Mouse (Mus musculus) lung, postnatal 0 days (tissue): ENCODE measurements around the gene Pcca.

ENCODE experiments used
- CTCF ChIP-seq: IDR thresholded peaks from 2 replicates; pipeline ENCODE4 v1.5.1; 2016; ENCODE audit warnings: antibody characterized with exemption, mild to moderate bottlenecking
- EP300 ChIP-seq: IDR thresholded peaks from 2 replicates; pipeline ENCODE4 v1.6.1; 2016; ENCODE audit warnings: antibody characterized with exemption, mild to moderate bottlenecking, control low read depth

DNA sequence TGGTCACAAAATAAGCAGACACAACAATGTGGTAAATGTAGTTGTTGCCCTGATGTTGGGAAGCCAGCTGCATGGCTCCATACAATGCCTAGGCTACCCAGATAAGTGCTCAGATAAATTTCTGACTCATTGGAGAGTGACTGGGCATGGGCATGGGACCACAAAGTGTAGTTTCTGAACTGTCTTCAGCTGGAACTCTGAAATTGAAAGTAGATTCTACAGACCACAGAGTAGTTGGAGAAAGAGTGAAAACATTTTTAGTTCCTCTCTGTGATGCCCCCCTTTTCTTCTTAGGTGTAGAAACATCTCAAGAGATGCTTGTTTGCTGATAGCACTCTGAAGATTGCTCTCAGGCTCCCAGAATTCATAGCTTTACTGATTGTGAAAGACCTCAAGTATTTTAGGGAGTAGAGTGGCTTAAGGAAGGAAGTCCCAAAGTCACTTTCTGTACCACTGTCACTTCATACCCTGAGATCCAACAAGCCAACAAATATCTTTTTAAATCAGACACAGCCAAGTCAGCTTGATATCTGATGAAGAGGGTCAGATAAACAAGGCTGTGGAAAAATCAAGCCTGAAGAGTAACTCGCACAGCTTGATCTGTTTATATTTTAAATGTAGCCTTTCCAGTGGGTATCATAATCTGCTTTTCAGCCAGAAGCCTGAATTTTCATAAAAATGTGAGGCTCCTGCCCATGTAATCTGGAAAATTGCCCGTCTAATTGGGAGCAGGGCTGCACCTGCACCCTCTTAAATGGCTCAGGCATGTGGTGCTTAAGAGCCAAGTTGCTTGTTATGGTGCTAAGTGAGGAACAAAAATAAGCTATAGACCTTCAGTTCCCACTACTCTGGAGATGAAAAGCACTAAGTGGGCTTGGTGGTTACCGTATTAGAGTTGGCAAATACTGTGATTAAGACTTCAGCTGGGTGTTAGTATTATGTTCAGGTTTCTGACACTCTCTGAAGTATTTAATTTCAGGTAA, 214.0 kb downstream of the Pcca start:
- TF ChIP-seq CTCF: no peak
- TF ChIP-seq EP300: 0 out of 2 replicates have a peak, but pooled peaks have one; percentile 17
